Mouse (Mus musculus): ENCODE measurements at regions not wholly inside any gene's neighbourhood (a gene's known extent, or its start where the extent isn't known, plus 50 kb on each side); places are given as distances from the start of the nearest gene placed in this dataset.

DNA sequence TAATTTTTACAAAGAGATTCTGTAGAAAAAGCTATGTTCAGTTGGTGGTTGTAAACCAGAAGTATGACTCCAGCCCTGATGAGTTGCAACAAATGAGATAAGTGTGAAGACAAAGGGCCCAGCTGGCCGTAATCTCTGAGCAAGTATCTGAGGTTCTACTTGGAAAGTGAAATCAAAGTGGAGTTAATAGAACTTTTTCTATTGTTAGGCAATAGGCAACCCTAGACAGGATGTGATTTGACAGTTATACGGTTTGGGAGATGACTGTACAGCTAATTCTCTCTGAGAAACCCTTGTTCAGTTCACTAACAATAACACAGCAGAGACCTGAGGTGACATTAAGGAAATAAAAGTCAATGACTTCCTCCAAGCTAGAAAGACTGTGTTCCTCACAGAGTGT, 180.8 kb upstream of the Atp10a start:
- peak; percentile 42 for ATAC-seq (replicated peaks; ENCODE audit: low read depth, poor library complexity, severe bottlenecking)

DNA sequence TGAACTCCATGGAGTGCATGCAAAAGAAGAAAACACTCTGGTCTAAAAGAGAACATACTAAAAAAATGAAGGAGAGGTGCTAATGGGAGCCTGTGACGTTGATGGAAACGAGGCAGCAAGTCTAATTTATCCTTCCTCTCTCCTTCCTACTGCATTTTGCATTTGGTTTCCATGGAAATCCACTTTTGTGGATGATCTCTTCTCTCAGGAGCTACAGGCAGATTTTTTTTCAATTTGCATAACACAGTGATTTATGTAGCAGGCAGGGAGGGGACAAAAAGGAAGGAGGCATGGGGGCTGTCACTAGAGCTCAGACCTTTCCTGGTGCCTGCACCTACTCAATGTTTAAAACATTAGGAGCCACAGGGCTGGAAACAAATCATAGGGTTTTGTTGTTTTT, 167.7 kb upstream of the Atp10a start:
- ATAC-seq (replicated peaks; ENCODE audit: low read depth, poor library complexity, severe bottlenecking) = no peak

Data from common myeloid progenitor, adult 5-6 weeks (primary cell).